Mouse (Mus musculus): Measurements from ENCODE around the gene Tm4sf5.

DNA sequence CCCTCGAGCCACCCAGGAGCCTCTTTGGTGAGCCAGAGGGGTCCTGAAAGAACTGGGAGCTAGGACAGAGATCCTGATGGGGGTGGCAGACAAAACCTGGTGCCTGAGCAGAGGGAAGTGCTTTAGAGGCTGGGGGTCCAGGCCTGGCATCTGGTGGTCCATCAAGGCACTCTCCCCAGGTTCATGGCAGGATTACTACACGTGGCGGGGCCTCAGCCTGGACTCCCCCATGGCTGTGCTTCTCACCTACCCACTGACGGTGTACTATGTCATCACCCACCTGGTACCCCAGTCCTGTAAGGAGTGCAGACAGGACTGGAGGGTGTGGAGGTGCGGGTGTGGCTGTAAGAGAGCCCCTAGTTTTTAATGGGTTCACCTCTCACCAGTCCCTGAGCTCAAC is 41.1 kb upstream of the Tm4sf5 start:
- no peak for TF ChIP-seq POLR2A (IDR thresholded peaks at IDR 0.05; ENCODE audit: low read depth, low read length)
- no peak for TF ChIP-seq CTCF (IDR thresholded peaks at IDR 0.05; ENCODE audit: borderline replicate concordance, insufficient read depth, low read length)

All from embryonic fibroblast, embryonic 13.5 days (primary cell).